8 mouse cellular contexts compared by ENCODE assay signal in the genomic region with DNA sequence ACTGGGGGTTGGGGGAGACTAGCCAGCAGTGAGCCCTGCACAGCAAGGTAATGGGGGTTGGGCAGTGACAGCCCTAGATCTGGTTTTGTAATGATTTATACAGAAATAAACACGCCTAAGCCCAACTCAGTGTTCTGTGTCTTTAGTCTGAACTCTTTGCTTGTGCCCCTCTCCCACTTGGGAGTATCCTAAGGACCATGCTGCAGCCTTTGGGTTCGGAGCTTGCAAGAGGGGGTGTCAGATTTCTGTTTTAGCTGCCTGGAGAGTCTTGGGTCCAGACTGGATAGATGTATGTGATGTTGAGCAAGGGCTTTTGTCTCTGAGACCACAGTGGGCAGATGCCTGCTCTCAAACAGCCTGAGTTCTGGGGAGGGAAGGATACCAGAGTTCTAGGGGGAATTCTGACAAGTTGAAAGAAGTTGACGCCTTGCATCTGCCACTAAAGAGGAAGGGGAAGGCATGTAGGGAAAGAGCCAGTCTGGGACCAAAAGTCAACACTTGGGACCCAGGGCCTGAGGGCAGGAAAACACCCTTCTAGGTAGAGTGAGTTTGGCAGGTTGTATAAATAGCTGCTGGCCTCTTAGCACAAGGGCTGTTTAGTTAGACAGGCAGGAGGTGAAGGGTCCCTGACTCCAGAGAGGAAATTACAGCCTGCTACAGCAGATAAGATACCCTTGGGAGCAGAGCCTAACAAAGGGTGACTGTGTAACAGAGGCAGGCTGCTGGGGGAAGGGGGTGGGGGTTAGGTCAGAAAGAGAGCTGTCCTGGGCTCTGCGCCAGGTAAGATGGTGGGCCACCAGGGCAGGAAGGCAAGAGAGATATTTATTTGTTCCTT. TPM values are rescaled to one million over a fixed set of nuclear protein-coding genes. Genes with fewer than 3 reads are reported as not detected.
A peak's percentile ranks its signal among the peaks of the same experiment; 100 is the strongest.
DNase-seq lines count a peak whose midpoint lies in the region; ATAC-seq and TF ChIP-seq lines count a peak whose summit lies in the region.

No protein-coding gene starts in this region.

- H3K27me3 ChIP-seq in intestine, embryonic 16.5 days (replicated peaks; ENCODE audit: control insufficient read depth, insufficient read depth, low read length), result no peaks in the 10 kb centered on the region
- H3K27me3 ChIP-seq in liver, postnatal 0 days (ENCODE audit: insufficient read depth, low read length), result no peaks in the 10 kb centered on the region
- H3K27me3 ChIP-seq in testis, adult 2 months (ENCODE audit: control insufficient read depth, insufficient read depth, low read length), result no peaks in the 10 kb centered on the region

- peak overlapping the region; percentile 48 for H3K9ac ChIP-seq in intestine, embryonic 16.5 days (ENCODE audit: low read depth, low read length)
- H3K9ac ChIP-seq in liver, postnatal 0 days (replicated peaks), result no peak overlapping the region

- H3K36me3 ChIP-seq in intestine, embryonic 16.5 days (ENCODE audit: control insufficient read depth, insufficient read depth, low read length), result peaks cover 6% of the 10 kb centered on the region; the same call in 1 of the 2 replicates
- H3K36me3 ChIP-seq in liver, postnatal 0 days (replicated peaks; ENCODE audit: insufficient read depth, low read length), result peaks cover 19% of the 10 kb centered on the region; the same call in 1 of the 2 replicates
- no peaks in the 10 kb centered on the region for H3K36me3 ChIP-seq in testis, adult 2 months (ENCODE audit: control insufficient read depth, insufficient read depth, low read length)

- no peak for TF ChIP-seq CTCF in liver, postnatal 0 days (IDR thresholded peaks at IDR 0.05; ENCODE audit: low read depth)
- no peak for TF ChIP-seq CTCF in testis, adult 2 months (IDR thresholded peaks at IDR 0.05; ENCODE audit: control insufficient read depth, insufficient read depth, insufficient replicate concordance, low read depth, low read length)

- H3K4me1 ChIP-seq in intestine, embryonic 16.5 days (ENCODE audit: control insufficient read depth, insufficient read depth, low read length), result peaks cover 45% of the 10 kb centered on the region
- peaks cover 14% of the 10 kb centered on the region for H3K4me1 ChIP-seq in liver, postnatal 0 days (ENCODE audit: insufficient read depth)
- peaks cover 20% of the 10 kb centered on the region for H3K4me1 ChIP-seq in testis, adult 2 months (ENCODE audit: control insufficient read depth, insufficient read depth, low read length)

- peak; percentile 88 for ATAC-seq in intestine, embryonic 16.5 days
- ATAC-seq in liver, postnatal 0 days, result peak; percentile 71

- intact Hi-C loops in gastrocnemius, postnatal 14 days (cut with DNase I; ENCODE audit: low total_unique reads), result no loop called here

- TF ChIP-seq POLR2A in testis, adult 2 months (IDR thresholded peaks at IDR 0.05; ENCODE audit: control insufficient read depth, low read depth, low read length), result no peak

- TF ChIP-seq EP300 in liver, postnatal 0 days (IDR thresholded peaks at IDR 0.05; ENCODE audit: low read depth), result no peak; the same call in 1 of the 2 replicates

- 13% methylated on average over 4 of the region's 4 CpGs for WGBS in intestine, embryonic 16.5 days
- WGBS in liver, postnatal 0 days (ENCODE audit: insufficient replicate concordance), result 38% methylated on average over 4 of the region's 4 CpGs

- peak overlapping the region; percentile 85 for H3K27ac ChIP-seq in intestine, embryonic 16.5 days (ENCODE audit: low read length)
- H3K27ac ChIP-seq in liver, postnatal 0 days (ENCODE audit: low read depth), result peak overlapping the region; percentile 51
- H3K27ac ChIP-seq in testis, adult 2 months (ENCODE audit: control insufficient read depth, insufficient read depth, low read depth, low read length), result peak overlapping the region; percentile 73

- no peak overlapping the region for H3K4me3 ChIP-seq in intestine, embryonic 16.5 days (ENCODE audit: low read length)
- no peak overlapping the region for H3K4me3 ChIP-seq in liver, postnatal 0 days (ENCODE audit: low read depth, low read length)
- peak overlapping the region; percentile 91 for H3K4me3 ChIP-seq in testis, adult 2 months (ENCODE audit: control insufficient read depth, low read depth, low read length)

- H3K4me2 ChIP-seq in intestine, embryonic 16.5 days (ENCODE audit: low read depth, low read length), result peak overlapping the region; percentile 2; the same call in 1 of the 2 replicates
- no peak overlapping the region for H3K4me2 ChIP-seq in liver, postnatal 0 days (ENCODE audit: low read depth, low read length)

- no peaks in the 10 kb centered on the region for H3K9me3 ChIP-seq in intestine, embryonic 16.5 days (ENCODE audit: control insufficient read depth, low read length)
- H3K9me3 ChIP-seq in liver, postnatal 0 days (ENCODE audit: low read length), result peaks cover 3% of the 10 kb centered on the region

- DNase-seq in gastrocnemius, postnatal 14 days, result peak; percentile 60
- no peak for DNase-seq in gastrocnemius, postnatal 4 days (ENCODE audit: low spot score in 2 of 2)
- peak; percentile 68 for DNase-seq in forelimb bud, embryonic 11.5 days (ENCODE audit: low read depth, low spot score)
- peak; percentile 54 for DNase-seq in liver, postnatal 0 days
- DNase-seq in ovary, postnatal 14 days (ENCODE audit: low spot score), result no peak
- no peak for DNase-seq in spleen, postnatal 36 days (ENCODE audit: low spot score in 2 of 2)

RNA-seq across cellular contexts. Expression of gene Ak1, which starts 0.7 kb away (rescaled TPM):
- total RNA-seq in gastrocnemius, postnatal 14 days (2021), result 1,000 to 10,000 TPM; 1,800 to 1,917 TPM
- 100 to 1,000 TPM; 892 to 897 TPM for total RNA-seq in gastrocnemius, postnatal 4 days (2021)
- 15.3 and 18.6 TPM in 2 replicates for polyA plus RNA-seq in intestine, embryonic 16.5 days (2015; fragmentation: Nextera tagmentation; extraction: Ambion mirVana)
- polyA plus RNA-seq in liver, postnatal 0 days (2015; fragmentation: Nextera tagmentation; extraction: Ambion mirVana), result 1.3 and 5.9 TPM in 2 replicates
- 172 and 177 TPM in 2 replicates for polyA plus RNA-seq in testis, adult 2 months (2012; rRNA removed)

RNA-seq across cellular contexts. Expression of gene St6galnac6, which starts 21.4 kb away (rescaled TPM):
- total RNA-seq in gastrocnemius, postnatal 14 days (2021), result 10 to 100 TPM; 42.7 to 51.0 TPM
- 10 to 100 TPM; 57.4 to 63.6 TPM for total RNA-seq in gastrocnemius, postnatal 4 days (2021)
- polyA plus RNA-seq in intestine, embryonic 16.5 days (2015; fragmentation: Nextera tagmentation; extraction: Ambion mirVana), result 12.3 and 15.2 TPM in 2 replicates
- 14.0 and 15.9 TPM in 2 replicates for polyA plus RNA-seq in liver, postnatal 0 days (2015; fragmentation: Nextera tagmentation; extraction: Ambion mirVana)
- polyA plus RNA-seq in testis, adult 2 months (2012; rRNA removed), result 17.6 and 24.7 TPM in 2 replicates

RNA-seq across cellular contexts. Expression of gene Eng, which starts 25.5 kb away (rescaled TPM):
- total RNA-seq in gastrocnemius, postnatal 14 days (2021), result 10 to 100 TPM; 46.8 to 49.3 TPM
- total RNA-seq in gastrocnemius, postnatal 4 days (2021), result 10 to 100 TPM; 55.3 to 60.1 TPM
- 66.8 and 70.3 TPM in 2 replicates for polyA plus RNA-seq in intestine, embryonic 16.5 days (2015; fragmentation: Nextera tagmentation; extraction: Ambion mirVana)
- polyA plus RNA-seq in liver, postnatal 0 days (2015; fragmentation: Nextera tagmentation; extraction: Ambion mirVana), result 29.9 and 30.2 TPM in 2 replicates
- 6.5 and 7.9 TPM in 2 replicates for polyA plus RNA-seq in testis, adult 2 months (2012; rRNA removed)

RNA-seq across cellular contexts. Expression of gene St6galnac4, which starts 34.0 kb away (rescaled TPM):
- 10 to 100 TPM; 25.6 to 26.3 TPM for total RNA-seq in gastrocnemius, postnatal 14 days (2021)
- total RNA-seq in gastrocnemius, postnatal 4 days (2021), result 10 to 100 TPM; 48.8 to 55.1 TPM
- 14.7 and 16.5 TPM in 2 replicates for polyA plus RNA-seq in intestine, embryonic 16.5 days (2015; fragmentation: Nextera tagmentation; extraction: Ambion mirVana)
- polyA plus RNA-seq in liver, postnatal 0 days (2015; fragmentation: Nextera tagmentation; extraction: Ambion mirVana), result 4.3 and 5.8 TPM in 2 replicates
- 1.4 and 1.6 TPM in 2 replicates for polyA plus RNA-seq in testis, adult 2 months (2012; rRNA removed)

RNA-seq across cellular contexts. Expression of gene 9430097D07Rik, which starts 45.4 kb away (rescaled TPM):
- not detected for total RNA-seq in gastrocnemius, postnatal 14 days (2021)
- not detected for total RNA-seq in gastrocnemius, postnatal 4 days (2021)
- not detected in 2 replicates for polyA plus RNA-seq in intestine, embryonic 16.5 days (2015; fragmentation: Nextera tagmentation; extraction: Ambion mirVana)
- polyA plus RNA-seq in liver, postnatal 0 days (2015; fragmentation: Nextera tagmentation; extraction: Ambion mirVana), result not detected in 2 replicates
- 2.2 and 2.3 TPM in 2 replicates for polyA plus RNA-seq in testis, adult 2 months (2012; rRNA removed)

Comparison
In these comparisons a context has a peak if more than half of its experiments do, and no peak if none do; other contexts are left out.
1. DNase-seq: peak in gastrocnemius, postnatal 14 days (single experiment), forelimb bud, embryonic 11.5 days (single experiment) and liver, postnatal 0 days (single experiment); none in gastrocnemius, postnatal 4 days (0 of 2), ovary, postnatal 14 days (single experiment) and spleen, postnatal 36 days (0 of 2).
2. Peak in every context shown above with its lines, with median percentiles within 50 percentile points of each other: H3K27ac ChIP-seq.